In the genomic region with DNA sequence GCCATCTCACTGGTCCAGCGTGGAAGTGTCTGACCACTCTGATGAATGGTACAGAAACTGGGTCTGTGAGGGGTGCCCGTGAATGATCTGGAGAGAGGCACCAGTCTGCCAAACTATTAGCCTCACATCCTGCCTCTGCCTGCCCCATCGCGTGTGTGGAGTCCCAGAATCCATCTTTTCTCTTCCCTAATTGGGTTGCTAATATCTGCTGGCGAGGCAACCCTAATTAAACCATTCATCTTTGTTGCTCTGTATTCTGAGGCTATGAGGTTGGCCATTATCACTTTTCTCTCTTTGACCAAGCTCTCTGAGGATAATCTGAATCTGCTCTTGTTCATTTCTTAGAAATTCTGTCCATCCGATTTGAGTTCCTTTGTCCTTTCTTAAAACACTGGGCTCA, we compare ENCODE assay signal across 23 mouse cellular contexts.
DNase-seq lines count a peak whose midpoint lies in the region; ATAC-seq lines count a peak whose summit lies in the region.
"Had no signal": no experiment of that assay in that cellular context is flagged by ENCODE, and none has a peak within 500 bp of the region (broad histone marks: within the 10 kb centered on the region; RNA-seq: fewer than 3 reads in every experiment).

No protein-coding gene starts in this region.

- peaks cover 4% of the 10 kb centered on the region; the same call in 1 of the 2 replicates for H3K9me3 ChIP-seq in midbrain, embryonic 10.5 days (replicated peaks)
- H3K9me3 ChIP-seq in midbrain, embryonic 16.5 days (replicated peaks; ENCODE audit: control insufficient read depth, low read length, poor library complexity, severe bottlenecking): no peaks in the 10 kb centered on the region
- no peaks in the 10 kb centered on the region for H3K9me3 ChIP-seq in forebrain, embryonic 12.5 days
- H3K9me3 ChIP-seq: embryonic facial prominence, embryonic 12.5 days; intestine, embryonic 15.5 days; limb, embryonic 15.5 days; liver, embryonic 15.5 days; midbrain, embryonic 15.5 days had no signal

- H3K4me1 ChIP-seq in midbrain, embryonic 10.5 days: peaks cover 12% of the 10 kb centered on the region
- no peaks in the 10 kb centered on the region; the same call in 1 of the 2 replicates for H3K4me1 ChIP-seq in midbrain, embryonic 16.5 days (ENCODE audit: control insufficient read depth, insufficient read depth, low read length)
- H3K4me1 ChIP-seq in forebrain, embryonic 12.5 days: peaks cover 24% of the 10 kb centered on the region
- H3K4me1 ChIP-seq: liver, embryonic 15.5 days; midbrain, embryonic 15.5 days had no signal

- H3K9ac ChIP-seq in midbrain, embryonic 16.5 days (ENCODE audit: low read depth, low read length): no peak overlapping the region
- H3K9ac ChIP-seq in forebrain, embryonic 12.5 days: no peak overlapping the region
- H3K9ac ChIP-seq: embryonic facial prominence, embryonic 12.5 days; intestine, embryonic 15.5 days; limb, embryonic 15.5 days; liver, embryonic 15.5 days; midbrain, embryonic 15.5 days had no signal

- no peak overlapping the region for H3K4me2 ChIP-seq in midbrain, embryonic 16.5 days (ENCODE audit: low read length)
- no peak overlapping the region for H3K4me2 ChIP-seq in forebrain, embryonic 12.5 days
- H3K4me2 ChIP-seq: embryonic facial prominence, embryonic 12.5 days; intestine, embryonic 15.5 days; limb, embryonic 15.5 days; liver, embryonic 15.5 days; midbrain, embryonic 15.5 days had no signal

- peaks cover 10% of the 10 kb centered on the region; the same call in 1 of the 2 replicates for H3K36me3 ChIP-seq in midbrain, embryonic 10.5 days
- H3K36me3 ChIP-seq in midbrain, embryonic 16.5 days (ENCODE audit: control insufficient read depth, insufficient read depth, low read length): 0 out of 2 replicates have a peak, but pooled peaks cover 5% of the 10 kb centered on the region
- peaks cover 13% of the 10 kb centered on the region for H3K36me3 ChIP-seq in forebrain, embryonic 12.5 days (replicated peaks)
- H3K36me3 ChIP-seq: embryonic facial prominence, embryonic 12.5 days; intestine, embryonic 15.5 days; limb, embryonic 15.5 days; liver, embryonic 15.5 days; midbrain, embryonic 15.5 days had no signal

- 82% methylated on average over 6 of the region's 6 CpGs for WGBS in midbrain, embryonic 10.5 days
- WGBS in midbrain, embryonic 16.5 days: 63% methylated on average over 6 of the region's 6 CpGs
- WGBS in forebrain, embryonic 12.5 days: 29% methylated on average over 6 of the region's 6 CpGs

- H3K27ac ChIP-seq in midbrain, embryonic 10.5 days (replicated peaks): peak overlapping the region; percentile 67; the same call in 1 of the 2 replicates
- H3K27ac ChIP-seq in midbrain, embryonic 16.5 days (ENCODE audit: low read length): no peak overlapping the region
- peak overlapping the region; percentile 72 for H3K27ac ChIP-seq in forebrain, embryonic 12.5 days
- H3K27ac ChIP-seq: embryonic facial prominence, embryonic 12.5 days; intestine, embryonic 15.5 days; limb, embryonic 15.5 days; liver, embryonic 15.5 days; midbrain, embryonic 15.5 days had no signal

- ATAC-seq in frontal cortex, adult (ENCODE audit: low TSS enrichment): peak; percentile 38; the same call in 1 of the 2 replicates
- ATAC-seq in midbrain, embryonic 16.5 days: no peak
- ATAC-seq in forebrain, embryonic 12.5 days (ENCODE audit: low FRiP score): peak; percentile 49; the same call in 1 of the 2 replicates
- ATAC-seq: activated CD4-positive, CD25-positive, alpha-beta regulatory T cell, adult 4 months; CD4-positive, CD25-positive, alpha-beta regulatory T cell, adult 4 months; intestine, embryonic 15.5 days; lung, postnatal 0 days; midbrain, embryonic 15.5 days had no signal

- 0 out of 2 replicates have a peak, but pooled peaks cover 4% of the 10 kb centered on the region for H3K27me3 ChIP-seq in midbrain, embryonic 10.5 days (ENCODE audit: low read depth, poor library complexity, severe bottlenecking)
- no peaks in the 10 kb centered on the region for H3K27me3 ChIP-seq in midbrain, embryonic 16.5 days (ENCODE audit: control insufficient read depth, insufficient read depth, low read depth, low read length)
- 0 out of 2 replicates have a peak, but pooled peaks cover 3% of the 10 kb centered on the region for H3K27me3 ChIP-seq in forebrain, embryonic 12.5 days
- H3K27me3 ChIP-seq: embryonic facial prominence, embryonic 12.5 days; intestine, embryonic 15.5 days; limb, embryonic 15.5 days; liver, embryonic 15.5 days; midbrain, embryonic 15.5 days had no signal

- DNase-seq in frontal cortex, postnatal 14 days (ENCODE audit: low spot score in 2 of 2): no peak
- DNase-seq in midbrain, embryonic 10.5 days (ENCODE audit: low spot score): no peak
- peak; percentile 16 for DNase-seq in retina, embryonic 14.5 days (ENCODE audit: low spot score)
- DNase-seq in lung, postnatal 36 days: no peak
- no peak for DNase-seq in adrenal gland, adult 18-20 months (ENCODE audit: low spot score in 2 of 2)
- DNase-seq: adrenal gland, postnatal 36 days; cerebellum, adult 8-10 months; gastrocnemius, postnatal 36 days; kidney, postnatal 36 days; spleen, adult 18-20 months; thymus, postnatal 36 days had no signal

- no peak overlapping the region for H3K4me3 ChIP-seq in midbrain, embryonic 10.5 days
- no peak overlapping the region for H3K4me3 ChIP-seq in midbrain, embryonic 16.5 days (ENCODE audit: low read depth, low read length)
- no peak overlapping the region for H3K4me3 ChIP-seq in forebrain, embryonic 12.5 days (replicated peaks)
- H3K4me3 ChIP-seq: embryonic facial prominence, embryonic 12.5 days; erythroblast, embryonic 14.5 days; intestine, embryonic 15.5 days; limb, embryonic 15.5 days; liver, embryonic 15.5 days; midbrain, embryonic 15.5 days had no signal
